Mouse (Mus musculus): ENCODE measurements at regions not wholly inside any gene's neighbourhood (a gene's known extent, or its start where the extent isn't known, plus 50 kb on each side); places are given as distances from the start of the nearest gene placed in this dataset.
"Not testable (repeated sequence)": the region's sequence is repeated elsewhere in the genome, so short reads cannot be mapped to it uniquely, and the experiment has no call there.

DNA sequence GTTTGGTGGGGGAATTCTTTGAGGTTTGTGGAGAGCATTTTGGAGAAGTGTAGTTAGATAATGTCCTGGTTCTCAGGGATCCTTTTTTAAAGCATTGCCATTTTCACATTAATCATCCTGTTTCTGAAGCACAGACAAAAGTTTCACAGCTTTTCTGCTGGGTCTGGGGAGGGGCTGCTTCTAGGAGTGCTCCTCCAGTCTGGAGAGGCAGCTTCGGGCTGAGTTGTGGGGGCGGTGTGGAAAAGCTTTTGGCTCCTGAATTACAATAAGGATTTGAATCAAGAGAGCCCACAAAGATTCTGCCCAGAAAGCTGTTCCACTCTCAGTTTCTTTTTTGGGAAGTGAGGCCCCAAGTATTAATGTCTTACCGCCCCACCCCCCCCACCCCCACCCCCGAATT lies 89.2 kb upstream of the Akt3 start:
- Histone ChIP-seq H3K36me3 (no peaks in the 10 kb centered on the region), H3K27me3 (no peaks in the 10 kb centered on the region), H3K4me3 (no peak overlapping the region), H3K9ac (replicated peaks) (no peak overlapping the region), H3K9me3 (no peaks in the 10 kb centered on the region), H3K4me2 (replicated peaks) (no peak overlapping the region), H3K27ac (replicated peaks) (peak overlapping the region; percentile 36; the same call in 1 of the 2 replicates), H3K4me1 (peaks cover 14% of the 10 kb centered on the region)
- 25% methylated on average over 4 of the region's 4 CpGs for WGBS
- ATAC-seq (ENCODE audit: low FRiP score, low read depth), result no peak

DNA sequence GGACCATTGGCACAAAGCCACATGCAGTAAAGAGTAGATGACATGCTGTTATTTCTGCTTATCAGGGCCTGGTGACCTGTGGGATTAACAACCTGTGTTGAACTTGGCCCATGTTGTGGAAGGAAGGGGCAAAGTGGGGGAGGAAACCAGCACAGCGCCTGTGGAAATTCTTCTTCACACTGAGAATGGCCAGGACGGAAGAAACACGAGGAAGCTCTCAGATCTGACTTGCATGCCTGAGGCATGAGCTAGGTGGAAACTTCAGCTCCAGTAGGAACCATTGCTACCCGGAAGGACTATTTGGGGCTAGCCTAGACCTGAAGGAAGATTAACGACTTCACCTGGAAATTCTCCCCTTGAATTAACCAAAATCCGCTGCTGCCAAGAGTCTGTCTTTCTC lies 88.5 kb upstream of the Akt3 start:
- no peak overlapping the region for H3K27ac ChIP-seq (replicated peaks)
- WGBS, result 81% methylated on average over 6 of the region's 6 CpGs
- H3K4me3 ChIP-seq, result no peak overlapping the region
- H3K4me2 ChIP-seq (replicated peaks), result no peak overlapping the region
- no peak overlapping the region for H3K9ac ChIP-seq (replicated peaks)
- no peak for ATAC-seq (ENCODE audit: low FRiP score, low read depth)
- no peaks in the 10 kb centered on the region for H3K9me3 ChIP-seq
- no peaks in the 10 kb centered on the region for H3K27me3 ChIP-seq
- H3K36me3 ChIP-seq, result no peaks in the 10 kb centered on the region
- peaks cover 14% of the 10 kb centered on the region for H3K4me1 ChIP-seq

DNA sequence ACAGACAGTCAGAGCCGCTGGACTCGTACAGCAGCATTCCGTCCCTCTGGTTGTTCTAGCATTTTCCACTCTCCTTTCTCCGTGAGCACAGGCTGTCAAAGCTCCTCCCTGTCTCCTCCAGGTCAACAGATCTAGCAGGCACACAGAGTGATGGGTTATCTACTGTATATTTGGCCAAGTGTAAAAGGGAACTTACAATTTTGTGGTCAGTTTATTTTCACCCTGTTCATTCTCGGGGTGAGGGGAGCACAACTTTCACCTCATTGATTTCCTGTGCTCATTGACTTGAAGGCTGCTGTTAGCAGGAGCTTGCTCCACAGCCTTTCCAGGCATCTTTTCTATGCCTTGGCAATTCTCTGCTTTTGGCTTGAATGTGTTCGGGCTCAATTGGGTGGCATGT lies 87.5 kb upstream of the Akt3 start:
- no peak overlapping the region for H3K27ac ChIP-seq (replicated peaks)
- H3K4me2 ChIP-seq (replicated peaks), result no peak overlapping the region
- no peak overlapping the region for H3K9ac ChIP-seq (replicated peaks)
- 96% methylated on average over 6 of the region's 6 CpGs for WGBS
- H3K4me1 ChIP-seq, result peaks cover 14% of the 10 kb centered on the region
- no peaks in the 10 kb centered on the region for H3K36me3 ChIP-seq
- H3K9me3 ChIP-seq, result no peaks in the 10 kb centered on the region
- no peak for ATAC-seq (ENCODE audit: low FRiP score, low read depth)
- no peak overlapping the region for H3K4me3 ChIP-seq
- no peaks in the 10 kb centered on the region for H3K27me3 ChIP-seq

DNA sequence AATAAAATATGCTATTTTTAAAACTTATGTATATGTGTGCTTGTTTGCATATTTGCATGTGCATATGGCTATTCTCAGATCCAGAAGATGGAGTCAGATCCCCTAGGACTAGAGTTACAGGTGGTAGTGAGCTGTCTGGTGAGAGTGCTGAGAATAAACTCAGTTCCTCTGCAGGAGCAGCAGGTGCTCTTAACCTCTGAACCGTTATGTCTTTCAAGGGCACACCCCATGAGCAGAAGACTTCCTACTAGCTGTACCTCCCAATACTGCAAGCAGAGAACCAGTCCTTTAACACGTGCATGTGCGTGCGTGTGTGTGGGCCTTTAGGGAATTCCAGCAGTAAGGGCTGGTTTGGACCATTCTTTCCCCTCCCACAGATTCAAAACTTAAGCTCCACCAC lies 85.9 kb upstream of the Akt3 start:
- Histone ChIP-seq H3K27me3 (no peaks in the 10 kb centered on the region), H3K9me3 (no peaks in the 10 kb centered on the region), H3K27ac (replicated peaks) (no peak overlapping the region), H3K4me1 (peaks cover 23% of the 10 kb centered on the region), H3K9ac (replicated peaks) (no peak overlapping the region), H3K4me2 (replicated peaks) (no peak overlapping the region), H3K4me3 (no peak overlapping the region), H3K36me3 (no peaks in the 10 kb centered on the region)
- ATAC-seq (ENCODE audit: low FRiP score, low read depth), result no peak
- WGBS, result 88% methylated on average over 4 of the region's 4 CpGs

- Histone ChIP-seq H3K27me3 (no peaks in the 10 kb centered on the region), H3K4me2 (replicated peaks) (no peak overlapping the region), H3K4me3 (no peak overlapping the region), H3K36me3 (no peaks in the 10 kb centered on the region), H3K9me3 (no peaks in the 10 kb centered on the region), H3K27ac (replicated peaks) (no peak overlapping the region), H3K4me1 (peaks cover 31% of the 10 kb centered on the region), H3K9ac (replicated peaks) (no peak overlapping the region)
- ATAC-seq (ENCODE audit: low FRiP score, low read depth), result no peak
- WGBS, result 56% methylated on average over 6 of the region's 6 CpGs
Observed at GRCm38 (mm10) chr1:177343121-177343520, 85.1 kb upstream of the Akt3 start.

- ATAC-seq (ENCODE audit: low FRiP score, low read depth), result no peak
- no peaks in the 10 kb centered on the region for H3K36me3 ChIP-seq
- H3K4me1 ChIP-seq, result peaks cover 33% of the 10 kb centered on the region
- H3K27me3 ChIP-seq, result no peaks in the 10 kb centered on the region
- no peaks in the 10 kb centered on the region for H3K9me3 ChIP-seq
- no peak overlapping the region for H3K4me2 ChIP-seq (replicated peaks)
- no peak overlapping the region for H3K9ac ChIP-seq (replicated peaks)
- H3K4me3 ChIP-seq, result no peak overlapping the region
- H3K27ac ChIP-seq (replicated peaks), result no peak overlapping the region
- WGBS, result 82% methylated on average over 3 of the region's 3 CpGs
Observed at GRCm38 (mm10) chr1:177340232-177340631, 82.2 kb upstream of the Akt3 start.

GRCm38 (mm10) chr1:177339207-177339787 lies 81.3 kb upstream of the Akt3 start:
- Histone ChIP-seq H3K4me1 (peaks cover 33% of the 10 kb centered on the region), H3K9ac (replicated peaks) (peak overlapping the region; percentile 46), H3K27ac (replicated peaks) (peak overlapping the region; percentile 92), H3K4me2 (replicated peaks) (peak overlapping the region; percentile 54), H3K4me3 (peak overlapping the region; percentile 37)
- 0 out of 2 replicates have a peak, but pooled peaks have one; percentile 1 for ATAC-seq (ENCODE audit: low FRiP score, low read depth)
- 50% methylated on average over 11 of the region's 13 CpGs for WGBS
- H3K9me3 ChIP-seq, H3K27me3 ChIP-seq, H3K36me3 ChIP-seq: not testable (repeated sequence)

GRCm38 (mm10) chr1:177338466-177339206 lies 80.6 kb upstream of the Akt3 start:
- H3K27ac ChIP-seq (replicated peaks), result peak overlapping the region; percentile 92
- no peaks in the 10 kb centered on the region for H3K36me3 ChIP-seq
- H3K4me3 ChIP-seq, result peak overlapping the region; percentile 37
- H3K4me1 ChIP-seq, result peaks cover 33% of the 10 kb centered on the region
- no peaks in the 10 kb centered on the region for H3K27me3 ChIP-seq
- H3K9ac ChIP-seq (replicated peaks), result peak overlapping the region; percentile 46
- 1% methylated on average over 32 of the region's 32 CpGs for WGBS
- H3K4me2 ChIP-seq (replicated peaks), result peak overlapping the region; percentile 54
- no peaks in the 10 kb centered on the region for H3K9me3 ChIP-seq
- ATAC-seq (ENCODE audit: low FRiP score, low read depth), result peak; percentile 97

- H3K4me1 ChIP-seq, result peaks cover 28% of the 10 kb centered on the region
- H3K36me3 ChIP-seq, result no peaks in the 10 kb centered on the region
- no peaks in the 10 kb centered on the region for H3K9me3 ChIP-seq
- no peak overlapping the region for H3K9ac ChIP-seq (replicated peaks)
- H3K4me3 ChIP-seq, result no peak overlapping the region
- no peaks in the 10 kb centered on the region for H3K27me3 ChIP-seq
- ATAC-seq (ENCODE audit: low FRiP score, low read depth), result no peak
- H3K4me2 ChIP-seq (replicated peaks), result no peak overlapping the region
- H3K27ac ChIP-seq (replicated peaks), result peak overlapping the region; percentile 92
Observed at GRCm38 (mm10) chr1:177337756-177338155, 79.8 kb upstream of the Akt3 start.

DNA sequence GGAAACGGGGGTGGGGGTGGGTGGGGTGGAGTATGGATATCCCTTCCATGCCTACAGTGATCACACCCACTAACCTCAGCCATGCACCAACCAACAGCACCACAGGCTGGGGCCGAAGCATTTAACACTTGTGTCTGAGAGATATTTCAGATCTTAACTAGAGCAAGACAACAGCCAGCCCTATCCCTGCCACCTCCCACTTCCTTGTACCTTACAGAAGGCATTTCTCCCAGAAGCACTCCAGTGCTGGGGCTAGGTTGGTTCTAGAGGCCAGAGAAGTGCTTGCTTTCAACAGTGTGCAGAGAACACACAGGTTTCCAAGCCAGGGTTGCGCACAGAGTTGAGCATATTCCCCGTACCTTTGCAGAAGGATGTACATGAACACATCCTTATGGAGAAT lies 79.1 kb upstream of the Akt3 start:
- Histone ChIP-seq H3K4me3 (no peak overlapping the region), H3K9ac (replicated peaks) (no peak overlapping the region), H3K36me3 (no peaks in the 10 kb centered on the region), H3K4me1 (peaks cover 28% of the 10 kb centered on the region), H3K9me3 (no peaks in the 10 kb centered on the region), H3K27ac (replicated peaks) (peak overlapping the region; percentile 30), H3K4me2 (replicated peaks) (no peak overlapping the region), H3K27me3 (no peaks in the 10 kb centered on the region)
- 86% methylated on average over 4 of the region's 4 CpGs for WGBS
- no peak for ATAC-seq (ENCODE audit: low FRiP score, low read depth)

DNA sequence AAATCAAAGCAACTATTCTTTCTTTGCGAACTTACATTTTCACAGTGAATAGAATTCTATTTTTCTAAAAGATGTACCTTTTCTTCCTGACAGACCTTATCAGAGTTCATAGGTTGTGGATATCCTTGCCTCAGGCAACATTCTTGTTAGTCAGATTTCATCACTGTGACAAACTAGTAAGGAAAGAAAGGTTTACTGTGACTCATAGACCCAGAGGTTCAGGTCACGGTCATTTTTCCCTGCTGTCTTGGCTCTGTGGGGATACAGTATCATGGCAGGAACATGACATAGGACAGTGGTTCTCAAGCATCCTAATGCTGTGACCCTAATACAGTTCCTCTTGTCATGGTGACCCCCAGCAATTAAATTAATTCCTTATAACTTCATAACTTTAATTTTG lies 78.4 kb upstream of the Akt3 start:
- 91% methylated on average over 2 of the region's 2 CpGs for WGBS
- no peak overlapping the region for H3K27ac ChIP-seq (replicated peaks)
- no peak for ATAC-seq (ENCODE audit: low FRiP score, low read depth)
- no peaks in the 10 kb centered on the region for H3K36me3 ChIP-seq
- no peak overlapping the region for H3K9ac ChIP-seq (replicated peaks)
- no peaks in the 10 kb centered on the region for H3K9me3 ChIP-seq
- peaks cover 28% of the 10 kb centered on the region for H3K4me1 ChIP-seq
- no peak overlapping the region for H3K4me3 ChIP-seq
- no peaks in the 10 kb centered on the region for H3K27me3 ChIP-seq
- H3K4me2 ChIP-seq (replicated peaks), result no peak overlapping the region

GRCm38 (mm10) chr1:177335961-177336360 lies 78.0 kb upstream of the Akt3 start:
- Histone ChIP-seq H3K4me3 (no peak overlapping the region), H3K27me3 (no peaks in the 10 kb centered on the region), H3K27ac (replicated peaks) (no peak overlapping the region), H3K9ac (replicated peaks) (no peak overlapping the region), H3K4me1 (peaks cover 28% of the 10 kb centered on the region), H3K36me3 (no peaks in the 10 kb centered on the region), H3K4me2 (replicated peaks) (no peak overlapping the region), H3K9me3 (no peaks in the 10 kb centered on the region)
- no peak for ATAC-seq (ENCODE audit: low FRiP score, low read depth)
- WGBS, result 94% methylated on average over 6 of the region's 6 CpGs

Measured in midbrain, embryonic 12.5 days (tissue).